Mouse (Mus musculus): ENCODE measurements at regions not wholly inside any gene's neighbourhood (a gene's known extent, or its start where the extent isn't known, plus 50 kb on each side); places are given as distances from the start of the nearest gene placed in this dataset.

DNA sequence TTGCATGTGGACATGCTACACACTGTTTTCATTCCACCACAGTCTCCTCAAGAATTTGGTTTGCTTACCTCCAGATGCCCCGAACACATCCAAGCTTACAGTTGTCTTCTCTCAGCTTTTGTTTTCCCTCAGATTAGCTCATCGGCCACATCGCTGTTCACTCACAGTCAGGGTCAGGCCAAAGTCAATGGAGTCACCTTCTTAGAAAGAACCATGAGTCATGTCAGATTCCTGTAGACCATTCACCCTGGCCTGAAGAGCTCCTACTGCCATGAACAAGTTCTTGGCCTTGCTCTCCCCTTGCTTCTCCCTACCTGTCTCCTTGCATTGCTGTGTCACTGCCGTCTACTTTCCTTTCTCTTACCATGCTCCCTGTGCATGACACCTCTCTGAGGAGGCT, 63.7 kb upstream of the Fhl2 start:
- TF ChIP-seq CTCF (IDR thresholded peaks at IDR 0.05; ENCODE audit: borderline replicate concordance, insufficient read depth, low read length) = no peak
- TF ChIP-seq POLR2A (IDR thresholded peaks at IDR 0.05; ENCODE audit: low read depth, low read length) = no peak

Measured in embryonic fibroblast, embryonic 13.5 days (primary cell).